Comparison of ENCODE assay signal across 1 mouse cellular context in the genomic region with DNA sequence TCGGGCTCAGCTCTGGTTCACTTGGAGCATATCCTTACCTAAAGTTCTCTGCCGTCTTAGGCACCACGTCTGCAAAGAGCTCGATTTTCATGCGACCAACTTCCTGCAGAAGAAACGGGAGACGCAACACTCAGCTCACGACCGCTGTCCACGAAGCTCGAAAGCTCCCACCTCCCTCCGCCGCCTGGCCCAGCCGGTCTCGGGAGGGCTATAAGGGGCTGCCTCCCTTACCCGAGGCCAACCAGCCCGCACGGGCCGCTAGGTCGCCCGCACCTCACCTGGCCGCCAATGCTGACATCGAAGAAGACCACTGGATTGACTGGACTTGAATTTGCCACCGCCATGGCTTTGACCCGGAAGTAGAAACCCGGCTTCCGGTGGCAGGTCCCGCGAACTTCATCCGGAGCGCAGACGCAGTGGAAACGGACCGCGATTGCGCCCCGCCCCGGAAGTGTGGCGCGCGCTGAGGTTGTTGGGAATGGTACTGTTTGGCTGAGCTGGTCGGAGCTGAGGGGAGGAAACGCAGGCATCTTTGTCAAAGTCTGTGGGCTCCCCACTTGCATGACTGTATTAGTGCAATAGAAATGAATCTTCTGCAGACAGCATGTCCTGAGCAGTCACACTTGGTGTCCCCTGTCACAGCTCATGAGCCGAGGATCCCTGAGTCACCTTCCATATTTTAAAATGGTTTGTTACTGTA.
TF ChIP-seq lines count a peak whose summit lies in the region.

A gene (minus strand): TSS at position 416 of the 700 bp plus-strand sequence.

TF ChIP-seq in CH12.LX, 34 proteins besides CTCF, POLR2A, EP300 and RAD21 (continued from another document):
- TF ChIP-seq JUND (conservative IDR thresholded peaks at IDR 0.05; ENCODE audit: low read depth, low read length) (no peak), PAX5 (IDR thresholded peaks at IDR 0.05; ENCODE audit: low read length) (no peak), SMC3 (IDR thresholded peaks at IDR 0.05; ENCODE audit: low read depth, low read length) (no peak), NELFE (IDR thresholded peaks at IDR 0.05; ENCODE audit: low read depth, low read length) (peak; percentile 82), KAT2A (IDR thresholded peaks at IDR 0.05; ENCODE audit: insufficient replicate concordance, low read length) (peak; percentile 89; the same call in 1 of the 2 replicates), TBP (conservative IDR thresholded peaks at IDR 0.05; ENCODE audit: low read depth, low read length) (peak; percentile 82), UBTF (IDR thresholded peaks at IDR 0.05; ENCODE audit: low read depth, low read length) (no peak), GABPA (IDR thresholded peaks at IDR 0.05; ENCODE audit: insufficient replicate concordance, low read depth, low read length) (no peak; the same call in 1 of the 2 replicates), CHD2 (IDR thresholded peaks at IDR 0.05; ENCODE audit: low read length) (peak; percentile 87), RCOR1 (conservative IDR thresholded peaks at IDR 0.05; ENCODE audit: low read depth, low read length) (no peak), USF2 (conservative IDR thresholded peaks at IDR 0.05; ENCODE audit: low read depth, low read length) (no peak), USF1 (IDR thresholded peaks at IDR 0.05; ENCODE audit: low read depth, low read length) (no peak), HCFC1 (IDR thresholded peaks at IDR 0.05; ENCODE audit: low read depth, low read length) (peak; percentile 91), MAFK (IDR thresholded peaks at IDR 0.05; ENCODE audit: insufficient replicate concordance, low read length) (no peak), ZKSCAN1 (IDR thresholded peaks at IDR 0.05; ENCODE audit: borderline replicate concordance, low read depth, low read length) (no peak), SIN3A (IDR thresholded peaks at IDR 0.05; ENCODE audit: low read length) (peak; percentile 90), E2F4 (IDR thresholded peaks at IDR 0.05; ENCODE audit: insufficient replicate concordance, low read depth, low read length) (no peak), MXI1 (IDR thresholded peaks at IDR 0.05; ENCODE audit: low read depth, low read length) (peak; percentile 47; the same call in 1 of the 2 replicates), CHD1 (IDR thresholded peaks at IDR 0.05; ENCODE audit: low read depth, low read length) (no peak), ZMIZ1 (IDR thresholded peaks at IDR 0.05; ENCODE audit: low read depth, low read length) (peak; percentile 66; the same call in 1 of the 2 replicates), MEF2A (IDR thresholded peaks at IDR 0.05; ENCODE audit: borderline replicate concordance, low read depth, low read length) (no peak)
